13 mouse cellular contexts compared by ENCODE assay signal in genomic region chr9:37400585-37400984, GRCm38 (mm10). TPM values are rescaled to one million over a fixed set of nuclear protein-coding genes. Genes with fewer than 3 reads are reported as not detected.
DNase-seq lines count a peak whose midpoint lies in the region; ATAC-seq lines count a peak whose summit lies in the region.
"Had no signal": no experiment of that assay in that cellular context is flagged by ENCODE, and none has a peak within 500 bp of the region (broad histone marks: within the 10 kb centered on the region; RNA-seq: fewer than 3 reads in every experiment).

No protein-coding gene starts in this region.

- no peaks in the 10 kb centered on the region for H3K4me1 ChIP-seq in heart, embryonic 11.5 days (ENCODE audit: control insufficient read depth, insufficient read depth, low read length)
- H3K4me1 ChIP-seq in kidney, embryonic 16.5 days (ENCODE audit: insufficient read depth, low read length): no peaks in the 10 kb centered on the region
- H3K4me1 ChIP-seq: limb, embryonic 13.5 days had no signal

- no peak overlapping the region for H3K4me2 ChIP-seq in heart, embryonic 11.5 days
- no peak overlapping the region for H3K4me2 ChIP-seq in kidney, embryonic 16.5 days (replicated peaks; ENCODE audit: low read depth, low read length)
- H3K4me2 ChIP-seq: limb, embryonic 13.5 days had no signal

- H3K9ac ChIP-seq in heart, embryonic 11.5 days (ENCODE audit: low read depth, low read length): no peak overlapping the region
- no peak overlapping the region for H3K9ac ChIP-seq in kidney, embryonic 16.5 days (replicated peaks; ENCODE audit: low read length)
- H3K9ac ChIP-seq: limb, embryonic 13.5 days had no signal

- no peak overlapping the region for H3K4me3 ChIP-seq in heart, embryonic 11.5 days (ENCODE audit: low read depth, low read length)
- H3K4me3 ChIP-seq in kidney, embryonic 16.5 days (ENCODE audit: low read length): no peak overlapping the region
- H3K4me3 ChIP-seq: limb, embryonic 13.5 days had no signal

- ATAC-seq in heart, embryonic 11.5 days (replicated peaks; ENCODE audit: insufficient number of reproducible peaks, low FRiP score, low TSS enrichment): no peak
- ATAC-seq in kidney, embryonic 16.5 days (ENCODE audit: low FRiP score, low TSS enrichment): peak; percentile 55; the same call in 1 of the 2 replicates

- H3K27ac ChIP-seq in heart, embryonic 11.5 days (ENCODE audit: low read depth, low read length): no peak overlapping the region
- H3K27ac ChIP-seq in kidney, embryonic 16.5 days (ENCODE audit: low read length): peak overlapping the region; percentile 79
- H3K27ac ChIP-seq: limb, embryonic 13.5 days had no signal

- H3K27me3 ChIP-seq in heart, embryonic 11.5 days (ENCODE audit: control insufficient read depth, insufficient read depth, low read length): no peaks in the 10 kb centered on the region
- no peaks in the 10 kb centered on the region for H3K27me3 ChIP-seq in kidney, embryonic 16.5 days (ENCODE audit: insufficient read depth, low read length)

- peak; percentile 33 to 79 for DNase-seq in heart, adult 18-20 months
- peak; percentile 64 to 82 for DNase-seq in heart, adult 9 months (ENCODE audit: low spot score in 2 of 2)
- DNase-seq in lung, postnatal 14 days: peak; percentile 34
- no peak for DNase-seq in cerebellum, postnatal 14 days
- DNase-seq in thymus, adult 18-20 months: no peak
- DNase-seq in adipocyte (ENCODE audit: low spot score): no peak
- DNase-seq: cerebellum, adult 18-20 months; thymus, adult 2 months had no signal

- no peaks in the 10 kb centered on the region for H3K9me3 ChIP-seq in heart, embryonic 11.5 days (replicated peaks; ENCODE audit: control insufficient read depth, low read length)
- no peaks in the 10 kb centered on the region for H3K9me3 ChIP-seq in kidney, embryonic 16.5 days (ENCODE audit: low read length)
- H3K9me3 ChIP-seq: limb, embryonic 13.5 days had no signal

- 56% methylated on average over 2 of the region's 2 CpGs for WGBS in heart, embryonic 11.5 days (ENCODE audit: insufficient replicate concordance)
- WGBS in kidney, embryonic 16.5 days: 75% methylated on average over 2 of the region's 2 CpGs

- H3K36me3 ChIP-seq in heart, embryonic 11.5 days (ENCODE audit: control insufficient read depth, insufficient read depth, low read length): no peaks in the 10 kb centered on the region
- H3K36me3 ChIP-seq in kidney, embryonic 16.5 days (ENCODE audit: insufficient read depth, low read length): no peaks in the 10 kb centered on the region
- H3K36me3 ChIP-seq: limb, embryonic 13.5 days had no signal

RNA-seq across cellular contexts. Expression of gene Robo4, which starts 1.1 kb away (rescaled TPM):
- 10 to 100 TPM; 27.9 to 38.3 TPM for total RNA-seq in heart, adult 18-20 months (2021)
- polyA plus RNA-seq in heart, embryonic 11.5 days (2014; fragmentation: Nextera tagmentation; extraction: Ambion mirVana): 2.5 and 3.3 TPM in 2 replicates
- polyA plus RNA-seq in kidney, embryonic 16.5 days (2015; fragmentation: Nextera tagmentation; extraction: Ambion mirVana): 20.1 and 23.8 TPM in 2 replicates
- total RNA-seq: monocyte, adult 5-6 weeks had no signal

RNA-seq across cellular contexts. Expression of gene Robo3, which starts 32.5 kb away (rescaled TPM):
- not detected for total RNA-seq in heart, adult 18-20 months (2021)
- 0.29 and 0.35 TPM in 2 replicates for polyA plus RNA-seq in heart, embryonic 11.5 days (2014; fragmentation: Nextera tagmentation; extraction: Ambion mirVana)
- 0.29 and 0.35 TPM in 2 replicates for polyA plus RNA-seq in kidney, embryonic 16.5 days (2015; fragmentation: Nextera tagmentation; extraction: Ambion mirVana)
- total RNA-seq: heart, postnatal 10 days; monocyte, adult 5-6 weeks had no signal

RNA-seq across cellular contexts. Expression of gene Hepacam, which starts 33.4 kb away (rescaled TPM):
- total RNA-seq in heart, adult 18-20 months (2021): under 1 TPM in 1 of 2 experiments, not detected in 1; 0.08 TPM
- polyA plus RNA-seq in heart, embryonic 11.5 days (2014; fragmentation: Nextera tagmentation; extraction: Ambion mirVana): not detected in 2 replicates
- polyA plus RNA-seq in kidney, embryonic 16.5 days (2015; fragmentation: Nextera tagmentation; extraction: Ambion mirVana): 0.05 TPM in 1 of 2 replicates, not detected in the other
- total RNA-seq: monocyte, adult 5-6 weeks had no signal

RNA-seq across cellular contexts. Expression of gene Ccdc15, which starts 52.4 kb away (rescaled TPM):
- 1 to 10 TPM; 1.5 to 2.1 TPM for total RNA-seq in heart, adult 18-20 months (2021)
- polyA plus RNA-seq in heart, embryonic 11.5 days (2014; fragmentation: Nextera tagmentation; extraction: Ambion mirVana): 3.4 and 5.3 TPM in 2 replicates
- polyA plus RNA-seq in kidney, embryonic 16.5 days (2015; fragmentation: Nextera tagmentation; extraction: Ambion mirVana): 5.2 and 8.3 TPM in 2 replicates

Comparison
In these comparisons a context has a peak if more than half of its experiments do, and no peak if none do; other contexts are left out.
1. DNase-seq: peak in heart, adult 18-20 months (2 of 2), heart, adult 9 months (2 of 2) and lung, postnatal 14 days (single experiment); none in cerebellum, postnatal 14 days (0 of 2), thymus, adult 18-20 months (0 of 2) and adipocyte (single experiment).